ENCODE assay signal across 9 mouse cellular contexts in the genomic region with DNA sequence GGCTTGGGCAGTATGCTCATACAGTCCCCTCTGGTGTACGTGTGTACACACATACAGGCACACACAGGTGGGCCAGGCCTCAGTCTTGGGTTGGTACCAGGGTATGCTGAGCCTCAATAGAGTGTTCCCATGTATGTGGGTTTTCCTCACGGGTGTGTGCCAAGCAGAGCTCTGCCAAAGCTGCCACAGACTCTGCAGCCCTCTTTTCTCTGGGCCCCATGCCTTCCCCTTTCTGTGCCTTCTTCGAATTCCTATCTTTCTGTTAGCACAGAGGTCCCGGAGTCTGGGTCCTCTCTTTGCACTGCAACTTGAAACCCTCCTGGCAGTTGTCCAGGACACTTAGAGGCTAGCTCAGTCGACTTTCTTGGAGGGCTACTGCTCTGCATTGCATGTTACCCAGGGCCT. TPM values are rescaled to one million over a fixed set of nuclear protein-coding genes. Genes with fewer than 3 reads are reported as not detected.
A peak's percentile ranks its signal among the peaks of the same experiment; 100 is the strongest.
DNase-seq lines count a peak whose midpoint lies in the region; ATAC-seq and TF ChIP-seq lines count a peak whose summit lies in the region.
"Had no signal": no experiment of that assay in that cellular context is flagged by ENCODE, and none has a peak within 500 bp of the region (broad histone marks: within the 10 kb centered on the region; RNA-seq: fewer than 3 reads in every experiment).

No protein-coding gene starts in this region.

- no peak for DNase-seq in limb, embryonic 11.5 days (ENCODE audit: low spot score)
- no peak for DNase-seq in limb, embryonic 10.5 days (ENCODE audit: low spot score)
- DNase-seq in hindbrain, postnatal 0 days (ENCODE audit: low spot score) = peak; percentile 79
- DNase-seq in stomach, postnatal 0 days (ENCODE audit: low spot score) = peak; percentile 49
- DNase-seq in left cerebral cortex, adult 18-20 months (ENCODE audit: low spot score in 2 of 2) = no peak

- no peak overlapping the region for H3K27ac ChIP-seq in limb, embryonic 11.5 days (replicated peaks; ENCODE audit: low read depth, low read length)
- no peak overlapping the region for H3K27ac ChIP-seq in limb, embryonic 10.5 days
- 0 out of 2 replicates have a peak overlapping the region, but pooled peaks have one; percentile 6 for H3K27ac ChIP-seq in forebrain, embryonic 15.5 days (replicated peaks)
- H3K27ac ChIP-seq in hindbrain, postnatal 0 days = peak overlapping the region; percentile 37; the same call in 1 of the 2 replicates
- H3K27ac ChIP-seq in liver, embryonic 16.5 days (ENCODE audit: low read length) = peak overlapping the region; percentile 70
- peak overlapping the region; percentile 20 for H3K27ac ChIP-seq in stomach, postnatal 0 days (replicated peaks)

- no peak for TF ChIP-seq EP300 in stomach, postnatal 0 days (optimal IDR thresholded peaks at IDR 0.05)

- H3K4me3 ChIP-seq in limb, embryonic 11.5 days (ENCODE audit: low read depth, low read length) = no peak overlapping the region
- no peak overlapping the region for H3K4me3 ChIP-seq in limb, embryonic 10.5 days
- H3K4me3 ChIP-seq in forebrain, embryonic 15.5 days = no peak overlapping the region
- H3K4me3 ChIP-seq in hindbrain, postnatal 0 days (ENCODE audit: low read length) = no peak overlapping the region
- H3K4me3 ChIP-seq in liver, embryonic 16.5 days (ENCODE audit: low read depth, low read length) = no peak overlapping the region
- H3K4me3 ChIP-seq in stomach, postnatal 0 days (ENCODE audit: low read depth, low read length) = no peak overlapping the region

- no peaks in the 10 kb centered on the region; the same call in 1 of the 2 replicates for H3K36me3 ChIP-seq in limb, embryonic 11.5 days (ENCODE audit: control insufficient read depth, insufficient read depth, low read length)
- H3K36me3 ChIP-seq in limb, embryonic 10.5 days = peaks cover 22% of the 10 kb centered on the region
- no peaks in the 10 kb centered on the region for H3K36me3 ChIP-seq in forebrain, embryonic 15.5 days
- no peaks in the 10 kb centered on the region for H3K36me3 ChIP-seq in hindbrain, postnatal 0 days (ENCODE audit: insufficient read depth, low read length)
- peaks cover 2% of the 10 kb centered on the region; the same call in 1 of the 2 replicates for H3K36me3 ChIP-seq in liver, embryonic 16.5 days (ENCODE audit: control insufficient read depth, insufficient read depth)
- no peaks in the 10 kb centered on the region; the same call in 1 of the 2 replicates for H3K36me3 ChIP-seq in stomach, postnatal 0 days (ENCODE audit: control insufficient read depth, insufficient read depth, low read length)
- H3K36me3 ChIP-seq: G1E had no signal

- no peaks in the 10 kb centered on the region for H3K27me3 ChIP-seq in limb, embryonic 11.5 days (ENCODE audit: control insufficient read depth, insufficient read depth, low read length)
- H3K27me3 ChIP-seq in limb, embryonic 10.5 days (ENCODE audit: low read depth, poor library complexity, severe bottlenecking) = no peaks in the 10 kb centered on the region
- no peaks in the 10 kb centered on the region for H3K27me3 ChIP-seq in forebrain, embryonic 15.5 days
- H3K27me3 ChIP-seq in hindbrain, postnatal 0 days (ENCODE audit: insufficient read depth, low read length) = no peaks in the 10 kb centered on the region
- H3K27me3 ChIP-seq in liver, embryonic 16.5 days (ENCODE audit: control insufficient read depth, insufficient read depth, low read depth, low read length) = no peaks in the 10 kb centered on the region
- H3K27me3 ChIP-seq in stomach, postnatal 0 days (ENCODE audit: control insufficient read depth, insufficient read depth, low read length) = no peaks in the 10 kb centered on the region

- 48% methylated on average over 5 of the region's 5 CpGs for WGBS in limb, embryonic 11.5 days
- 59% methylated on average over 5 of the region's 5 CpGs for WGBS in limb, embryonic 10.5 days
- WGBS in forebrain, embryonic 15.5 days = 19% methylated on average over 5 of the region's 5 CpGs
- 27% methylated on average over 5 of the region's 5 CpGs for WGBS in hindbrain, postnatal 0 days
- 36% methylated on average over 5 of the region's 5 CpGs for WGBS in liver, embryonic 16.5 days (ENCODE audit: insufficient replicate concordance)
- 16% methylated on average over 5 of the region's 5 CpGs for WGBS in stomach, postnatal 0 days

- no peaks in the 10 kb centered on the region; the same call in 1 of the 2 replicates for H3K9me3 ChIP-seq in limb, embryonic 11.5 days (ENCODE audit: control insufficient read depth, low read length)
- H3K9me3 ChIP-seq in limb, embryonic 10.5 days (replicated peaks) = no peaks in the 10 kb centered on the region
- no peaks in the 10 kb centered on the region for H3K9me3 ChIP-seq in forebrain, embryonic 15.5 days
- H3K9me3 ChIP-seq in hindbrain, postnatal 0 days (ENCODE audit: low read length) = no peaks in the 10 kb centered on the region
- H3K9me3 ChIP-seq in liver, embryonic 16.5 days (replicated peaks; ENCODE audit: control insufficient read depth, low read length) = no peaks in the 10 kb centered on the region
- no peaks in the 10 kb centered on the region for H3K9me3 ChIP-seq in stomach, postnatal 0 days (ENCODE audit: control insufficient read depth, low read length)

- H3K9ac ChIP-seq in limb, embryonic 11.5 days (ENCODE audit: low read length) = no peak overlapping the region
- no peak overlapping the region for H3K9ac ChIP-seq in forebrain, embryonic 15.5 days (replicated peaks)
- H3K9ac ChIP-seq in hindbrain, postnatal 0 days (replicated peaks; ENCODE audit: low read length) = no peak overlapping the region
- H3K9ac ChIP-seq in liver, embryonic 16.5 days (ENCODE audit: low read depth, low read length) = no peak overlapping the region
- 0 out of 2 replicates have a peak overlapping the region, but pooled peaks have one; percentile 1 for H3K9ac ChIP-seq in stomach, postnatal 0 days (ENCODE audit: low read length)

- no peak for TF ChIP-seq CTCF in hindbrain, postnatal 0 days (IDR thresholded peaks at IDR 0.05; ENCODE audit: low read depth)
- TF ChIP-seq CTCF in stomach, postnatal 0 days (IDR thresholded peaks at IDR 0.05; ENCODE audit: low read depth) = no peak

- ATAC-seq in limb, embryonic 11.5 days (ENCODE audit: insufficient number of reproducible peaks, low FRiP score, low TSS enrichment, low read depth) = 0 out of 2 replicates have a peak, but pooled peaks have one; percentile 44
- ATAC-seq in forebrain, embryonic 15.5 days (replicated peaks) = peak; percentile 65
- ATAC-seq in hindbrain, postnatal 0 days = peak; percentile 41
- ATAC-seq in liver, embryonic 16.5 days (ENCODE audit: low read depth) = no peak
- 0 out of 2 replicates have a peak, but pooled peaks have one; percentile 14 for ATAC-seq in stomach, postnatal 0 days (ENCODE audit: low FRiP score, low TSS enrichment)
- no peak for ATAC-seq in megakaryocyte progenitor cell, adult 5-6 weeks (replicated peaks; ENCODE audit: poor library complexity)

- H3K4me2 ChIP-seq in limb, embryonic 11.5 days (ENCODE audit: low read depth, severe bottlenecking) = no peak overlapping the region
- no peak overlapping the region for H3K4me2 ChIP-seq in forebrain, embryonic 15.5 days (replicated peaks)
- 0 out of 2 replicates have a peak overlapping the region, but pooled peaks have one; percentile 1 for H3K4me2 ChIP-seq in hindbrain, postnatal 0 days (ENCODE audit: low read depth, low read length)
- H3K4me2 ChIP-seq in liver, embryonic 16.5 days (ENCODE audit: low read depth, low read length) = no peak overlapping the region
- no peak overlapping the region for H3K4me2 ChIP-seq in stomach, postnatal 0 days (replicated peaks; ENCODE audit: low read depth)

- H3K4me1 ChIP-seq in limb, embryonic 11.5 days (ENCODE audit: control insufficient read depth, insufficient read depth, low read length) = peaks cover 8% of the 10 kb centered on the region
- H3K4me1 ChIP-seq in limb, embryonic 10.5 days = peaks cover 25% of the 10 kb centered on the region
- peaks cover 24% of the 10 kb centered on the region for H3K4me1 ChIP-seq in forebrain, embryonic 15.5 days
- H3K4me1 ChIP-seq in hindbrain, postnatal 0 days (ENCODE audit: insufficient read depth, low read length) = peaks cover 6% of the 10 kb centered on the region; the same call in 1 of the 2 replicates
- peaks cover 12% of the 10 kb centered on the region for H3K4me1 ChIP-seq in liver, embryonic 16.5 days (ENCODE audit: control insufficient read depth, low read depth, low read length)
- H3K4me1 ChIP-seq in stomach, postnatal 0 days (replicated peaks; ENCODE audit: control insufficient read depth, insufficient read depth) = peaks cover 20% of the 10 kb centered on the region; the same call in 1 of the 2 replicates

RNA-seq across cellular contexts. Expression of a gene that starts 33.1 kb away (rescaled TPM):
- 29.7 and 41.2 TPM in 2 replicates for polyA plus RNA-seq in limb, embryonic 11.5 days (2014; fragmentation: Nextera tagmentation; extraction: Ambion mirVana)
- 23.7 and 35.7 TPM in 2 replicates for polyA plus RNA-seq in limb, embryonic 10.5 days (2016; fragmentation: Nextera tagmentation; extraction: Ambion mirVana)
- 18.6 and 22.5 TPM in 2 replicates for polyA plus RNA-seq in forebrain, embryonic 15.5 days (2015; fragmentation: Nextera tagmentation; extraction: Ambion mirVana)
- total RNA-seq in hindbrain, postnatal 0 days (2014; rRNA removed) = 23.0 and 26.8 TPM in 2 replicates
- 15.9 and 16.2 TPM in 2 replicates for polyA plus RNA-seq in hindbrain, postnatal 0 days (2015; fragmentation: Nextera tagmentation; extraction: Ambion mirVana)
- 5.8 and 9.2 TPM in 2 replicates for polyA plus RNA-seq in liver, embryonic 16.5 days (2015; fragmentation: Nextera tagmentation; extraction: Ambion mirVana)
- polyA plus RNA-seq in stomach, postnatal 0 days (2015; fragmentation: Nextera tagmentation; extraction: Ambion mirVana) = 5.8 and 6.7 TPM in 2 replicates
- 0.20 and 0.44 TPM in 2 replicates for total RNA-seq in megakaryocyte progenitor cell, adult 5-6 weeks (2015)
- total RNA-seq in megakaryocyte progenitor cell, adult 5-6 weeks (2017) = 0.08 and 0.27 TPM in 2 replicates
- 1 to 10 TPM; 5.5 to 6.0 TPM for total RNA-seq in left cerebral cortex, adult 18-20 months (2021)
- polyA plus RNA-seq: G1E had no signal

Comparison
In these comparisons a context has a peak if more than half of its experiments do, and no peak if none do; other contexts are left out.
1. ATAC-seq: peak in limb, embryonic 11.5 days (single experiment), forebrain, embryonic 15.5 days (single experiment), hindbrain, postnatal 0 days (single experiment) and stomach, postnatal 0 days (single experiment); none in liver, embryonic 16.5 days (single experiment) and megakaryocyte progenitor cell, adult 5-6 weeks (single experiment).
2. DNase-seq: peak in hindbrain, postnatal 0 days (single experiment) and stomach, postnatal 0 days (single experiment); none in limb, embryonic 11.5 days (single experiment), limb, embryonic 10.5 days (single experiment) and left cerebral cortex, adult 18-20 months (0 of 2).
3. H3K27ac ChIP-seq: peak in forebrain, embryonic 15.5 days (single experiment), hindbrain, postnatal 0 days (single experiment), liver, embryonic 16.5 days (single experiment) and stomach, postnatal 0 days (single experiment); none in limb, embryonic 11.5 days (single experiment) and limb, embryonic 10.5 days (single experiment).